Mouse (Mus musculus): ENCODE measurements at regions not wholly inside any gene's neighbourhood (a gene's known extent, or its start where the extent isn't known, plus 50 kb on each side); places are given as distances from the start of the nearest gene placed in this dataset.

DNA sequence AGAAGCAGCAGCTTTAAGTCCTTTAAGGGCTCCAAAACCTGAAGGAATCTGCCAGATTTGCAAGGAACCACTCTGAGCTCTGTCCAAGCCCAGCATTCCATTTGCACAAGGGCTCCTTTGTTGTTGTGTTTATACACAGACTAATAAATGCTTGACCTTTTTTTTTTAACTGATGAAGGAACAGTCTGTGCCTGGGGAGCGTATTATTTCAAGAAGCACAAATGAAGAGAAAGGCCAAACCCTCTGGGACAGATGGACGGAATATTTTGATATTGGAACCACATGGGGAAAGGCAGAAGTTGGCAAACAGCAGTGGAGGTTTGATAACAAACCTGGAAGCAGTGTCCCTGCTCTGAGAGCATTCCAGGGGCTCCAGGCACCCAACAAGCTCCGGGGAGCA is 125.3 kb upstream of the Jade1 start:
- no peak for TF ChIP-seq CTCF (IDR thresholded peaks at IDR 0.05; ENCODE audit: borderline replicate concordance, extremely low read depth, insufficient read depth, insufficient read length)
- no peak for TF ChIP-seq POLR2A (IDR thresholded peaks at IDR 0.05; ENCODE audit: borderline replicate concordance, extremely low read depth, insufficient read depth, insufficient read length, poor library complexity, severe bottlenecking)

All from brain, embryonic 14.5 days (tissue).